Mouse (Mus musculus) forebrain, postnatal 0 days (tissue): Measurements from ENCODE around the gene Samt2. TPM values are rescaled to one million over a fixed set of nuclear protein-coding genes. Genes with fewer than 3 reads are reported as not detected.
"Not testable (repeated sequence)": the region's sequence is repeated elsewhere in the genome, so short reads cannot be mapped to it uniquely, and the experiment has no call there.

Experiments used
- ATAC-seq: fragments of 200-750 bp; cut with Nextera tagmentation; 2 replicates; pipeline ENCODE4 v1.8.0; 2017; ENCODE audit warnings: mild to moderate bottlenecking, moderate library complexity
- DNase-seq: peaks from one replicate; pipeline ENCODE4 v3.0.0-alpha.2; 2015
- H3K27ac ChIP-seq: fragments of 300-500 bp; sonication (generic); 2 replicates; pipeline ENCODE4 v1.5.1; 2014; ENCODE audit warnings: low read depth, mild to moderate bottlenecking, antibody characterized with exemption, low read length, moderate library complexity, mixed read lengths
- H3K27me3 ChIP-seq: fragments of 300-500 bp; sonication (generic); 2 replicates; pipeline ENCODE4 v1.6.1; 2014; ENCODE audit warnings: mild to moderate bottlenecking, low read length, mixed read lengths; ENCODE audit not compliant: insufficient read depth
- H3K36me3 ChIP-seq: fragments of 300-500 bp; sonication (generic); 2 replicates; pipeline ENCODE4 v1.6.1; 2014; ENCODE audit warnings: mild to moderate bottlenecking, moderate library complexity; ENCODE audit not compliant: insufficient read depth
- H3K4me1 ChIP-seq: fragments of 300-500 bp; sonication (generic); 2 replicates; pipeline ENCODE4 v1.6.1; 2014; ENCODE audit warnings: antibody characterized with exemption; ENCODE audit not compliant: insufficient read depth
- H3K4me2 ChIP-seq: fragments of 300-500 bp; sonication (generic); 2 replicates; pipeline ENCODE4 v1.6.1; 2014; ENCODE audit warnings: low read depth, mild to moderate bottlenecking, moderate library complexity
- H3K4me3 ChIP-seq: fragments of 300-500 bp; sonication (generic); 2 replicates; pipeline ENCODE4 v1.5.1; 2014; ENCODE audit warnings: low read depth, low read length, mixed read lengths
- H3K9ac ChIP-seq: fragments of 300-500 bp; sonication (generic); 2 replicates; pipeline ENCODE4 v1.6.1; 2014; ENCODE audit warnings: mild to moderate bottlenecking
- H3K9me3 ChIP-seq: fragments of 300-500 bp; sonication (generic); 2 replicates; pipeline ENCODE4 v1.6.1; 2016; ENCODE audit warnings: low read length
- WGBS: fragments of 180-500 bp; shearing (Covaris S2); extraction: QIAGEN DNeasy Blood & Tissue Kit; methylation state at CpG from one replicate; pipeline ENCODE4 v1.1.7; 2014; 5-methylcytosine and 5-hydroxymethylcytosine counted together
- polyA plus RNA-seq: library from polyadenylated mRNA; unstranded; fragments of >200 nt; fragmentation: Nextera tagmentation; extraction: Ambion mirVana; gene quantifications from 2 replicates; pipeline ENCODE4 v1.2.1, GENCODE M21; 2015
- total RNA-seq: library from RNA; depleted of rRNA; stranded (reverse); fragments of >200 nt; gene quantifications from 2 replicates; pipeline ENCODE4 v1.2.3, GENCODE M21; 2014; rRNA removed

The Samt2 gene
- total RNA-seq (not detected in 2 replicates), polyA plus RNA-seq (not detected in 2 replicates)

DNA sequence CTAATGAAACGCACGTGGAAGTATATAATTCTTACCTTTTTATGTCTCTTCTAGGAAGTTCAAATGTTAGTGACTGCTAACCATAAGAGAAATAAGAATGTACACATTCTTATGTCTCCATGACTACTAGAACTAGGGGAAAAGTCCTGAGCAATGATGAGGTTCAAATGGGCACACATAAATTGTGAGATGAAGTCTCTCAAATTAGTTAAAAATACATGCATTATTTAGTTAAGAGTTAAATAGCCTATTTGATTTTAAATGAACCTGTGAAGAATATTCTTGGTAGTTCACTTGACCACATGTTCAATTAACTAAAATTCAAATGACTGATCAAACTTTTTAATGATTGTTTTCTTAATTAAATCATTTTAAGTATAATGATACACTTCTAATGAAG is at the start of gene Samt2:
Samt2 (minus strand) TSS at position 101 of the 400 bp plus-strand sequence.
- H3K4me2 ChIP-seq, DNase-seq, H3K36me3 ChIP-seq, H3K27ac ChIP-seq, H3K4me1 ChIP-seq, H3K9ac ChIP-seq, H3K9me3 ChIP-seq, H3K27me3 ChIP-seq, ATAC-seq, H3K4me3 ChIP-seq: not testable (repeated sequence)
- 87% methylated on average over 2 of the region's 2 CpGs for WGBS

Other genes starting within 250 kb of the Samt2 start
- gene 4930524N10Rik, start 236.0 kb downstream of the Samt2 start, total RNA-seq, result not detected in 2 replicates
- not detected in 2 replicates for gene 4930524N10Rik, start 236.0 kb downstream of the Samt2 start, polyA plus RNA-seq
- gene Samt4, start 97.4 kb downstream of the Samt2 start, total RNA-seq, result not detected in 2 replicates
- not detected in 2 replicates for gene Samt4, start 97.4 kb downstream of the Samt2 start, polyA plus RNA-seq